Mouse (Mus musculus) forebrain, embryonic 11.5 days (tissue): Measurements from ENCODE around the gene Klk6. TPM values are rescaled to one million over a fixed set of nuclear protein-coding genes. Genes with fewer than 3 reads are reported as not detected.

Experiments
- ATAC-seq: fragments of 200-750 bp; cut with Nextera tagmentation; replicated peaks from 2 replicates; pipeline ENCODE4 v1.8.0; 2017; ENCODE audit warnings: moderate TSS enrichment; ENCODE audit not compliant: low FRiP score
- DNase-seq: peaks from one replicate; pipeline ENCODE4 v3.0.0-alpha.2; 2017; ENCODE audit warnings: low spot score
- H3K27ac ChIP-seq: fragments of 300-500 bp; sonication (generic); 2 replicates; pipeline ENCODE4 v1.5.1; 2014; ENCODE audit warnings: low read depth, low read length
- H3K27me3 ChIP-seq: fragments of 300-500 bp; sonication (generic); 2 replicates; pipeline ENCODE4 v1.6.1; 2014; ENCODE audit warnings: mild to moderate bottlenecking, low read length, mixed read lengths; ENCODE audit not compliant: control insufficient read depth, insufficient read depth
- H3K36me3 ChIP-seq: fragments of 300-500 bp; sonication (generic); 2 replicates; pipeline ENCODE4 v1.6.1; 2014; ENCODE audit warnings: mild to moderate bottlenecking, low read length, moderate library complexity, mixed read lengths; ENCODE audit not compliant: control insufficient read depth, insufficient read depth
- H3K4me1 ChIP-seq: fragments of 300-500 bp; sonication (generic); replicated peaks from 2 replicates; pipeline ENCODE4 v1.6.1; 2014; ENCODE audit warnings: low read length, mixed read lengths; ENCODE audit not compliant: control insufficient read depth, insufficient read depth
- H3K4me2 ChIP-seq: fragments of 300-500 bp; sonication (generic); 2 replicates; pipeline ENCODE4 v1.6.1; 2014; ENCODE audit warnings: low read depth, mild to moderate bottlenecking, low read length, moderate library complexity, mixed read lengths; ENCODE audit not compliant: severe bottlenecking
- H3K4me3 ChIP-seq: fragments of 300-500 bp; sonication (generic); 2 replicates; pipeline ENCODE4 v1.5.1; 2014; ENCODE audit warnings: low read depth, low read length
- H3K9ac ChIP-seq: fragments of 300-500 bp; sonication (generic); 2 replicates; pipeline ENCODE4 v1.6.1; 2014; ENCODE audit warnings: low read length
- H3K9me3 ChIP-seq: fragments of 300-500 bp; sonication (generic); 2 replicates; pipeline ENCODE4 v1.6.1; 2016; ENCODE audit warnings: low read length, mixed read lengths; ENCODE audit not compliant: control insufficient read depth
- WGBS: fragments of 180-500 bp; shearing (Covaris S2); extraction: QIAGEN DNeasy Blood & Tissue Kit; methylation state at CpG from one replicate; pipeline ENCODE4 v1.1.7; 2014; 5-methylcytosine and 5-hydroxymethylcytosine counted together
- polyA plus RNA-seq: library from polyadenylated mRNA; unstranded; fragments of >200 nt; fragmentation: Nextera tagmentation; extraction: Ambion mirVana; gene quantifications from 2 replicates; pipeline ENCODE4 v1.2.1, GENCODE M21; 2014

Klk6 gene
- polyA plus RNA-seq, 1 experiment from 2014 or later = not detected

DNA sequence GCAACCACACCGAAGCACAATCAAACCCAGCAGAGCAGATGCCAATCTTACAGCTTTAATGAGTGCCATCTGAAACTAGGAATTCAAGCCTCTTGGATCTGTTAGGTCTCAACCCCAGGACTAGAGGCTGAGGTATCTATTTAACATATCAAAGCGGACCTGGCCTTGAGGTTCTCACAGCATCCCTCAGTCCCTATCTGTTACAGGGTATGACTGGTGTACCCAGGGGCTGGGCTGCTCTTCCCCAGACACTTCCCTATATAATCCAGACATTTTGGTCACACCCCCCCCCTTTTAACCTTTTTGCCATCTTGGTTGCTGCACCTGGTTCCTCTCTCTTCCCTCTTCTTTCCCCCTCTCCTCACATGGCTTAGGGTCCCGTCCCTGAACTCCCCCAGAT, 49.4 kb downstream of the Klk6 start:
- no peak for ATAC-seq
- WGBS = 75% methylated on average over 3 of the region's 3 CpGs
- no peak overlapping the region for H3K4me2 ChIP-seq

DNA sequence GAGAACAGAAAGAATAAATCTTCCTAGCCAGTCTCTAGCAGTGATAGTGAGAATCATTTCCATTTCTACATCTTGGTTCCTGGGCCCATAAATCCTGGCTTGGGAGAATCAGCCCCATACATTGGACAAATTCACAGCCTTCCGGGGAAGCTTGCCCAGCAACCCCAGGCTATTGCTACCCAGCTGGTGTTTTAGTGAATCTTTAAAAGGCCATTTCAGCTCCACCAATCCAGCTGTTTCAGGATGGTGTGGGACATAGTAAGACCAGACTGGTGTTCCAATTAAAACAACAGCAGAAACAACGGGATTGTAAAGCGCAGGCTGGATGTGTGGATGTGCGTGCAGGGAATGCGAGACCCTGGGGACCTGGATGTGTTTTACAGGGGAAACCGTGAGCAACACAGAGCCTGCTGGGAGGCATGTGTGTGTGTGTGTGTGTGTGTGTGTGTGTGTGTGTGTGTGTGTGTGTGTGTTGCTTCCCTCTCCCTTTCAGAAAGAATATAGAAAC, 50.6 kb downstream of the Klk6 start:
- DNase-seq (no peak), ATAC-seq (no peak)
- H3K9me3 ChIP-seq = no peaks in the 10 kb centered on the region
- H3K27me3 ChIP-seq = no peaks in the 10 kb centered on the region
- no peak overlapping the region for H3K9ac ChIP-seq
- WGBS = 87% methylated on average over 6 of the region's 6 CpGs
- H3K4me1 ChIP-seq = no peaks in the 10 kb centered on the region
- no peak overlapping the region for H3K4me2 ChIP-seq
- H3K4me3 ChIP-seq = no peak overlapping the region
- H3K27ac ChIP-seq = no peak overlapping the region
- no peaks in the 10 kb centered on the region for H3K36me3 ChIP-seq

More for the DNA sequence above, 49.4 kb downstream of the Klk6 start:
- H3K36me3 ChIP-seq = no peaks in the 10 kb centered on the region
- no peak for DNase-seq
- H3K27me3 ChIP-seq = no peaks in the 10 kb centered on the region
- H3K4me1 ChIP-seq = no peaks in the 10 kb centered on the region
- no peak overlapping the region for H3K27ac ChIP-seq
- H3K9ac ChIP-seq = no peak overlapping the region
- H3K4me3 ChIP-seq = no peak overlapping the region
- H3K9me3 ChIP-seq = no peaks in the 10 kb centered on the region

DNA sequence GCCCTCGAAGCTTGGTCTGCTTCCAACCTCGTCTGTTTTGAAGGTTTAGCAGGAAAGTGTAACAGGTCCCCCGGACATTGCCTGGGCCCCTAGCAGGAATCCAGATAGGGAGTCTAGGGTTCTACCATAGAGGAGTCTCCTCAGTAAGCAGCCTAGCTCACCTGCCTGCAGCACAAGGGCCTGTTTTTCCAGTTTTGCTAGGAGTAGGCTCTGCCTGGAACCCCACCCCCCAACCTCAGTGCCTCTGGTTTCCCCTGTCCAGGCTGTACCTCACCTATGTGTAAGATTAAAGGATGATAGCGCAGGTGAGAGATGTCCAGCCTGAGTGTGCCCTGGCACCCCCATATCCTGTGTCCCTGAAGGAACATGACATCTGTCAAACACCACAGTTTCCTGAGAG, 52.1 kb downstream of the Klk6 start:
- Histone ChIP-seq H3K9ac (no peak overlapping the region), H3K9me3 (no peaks in the 10 kb centered on the region), H3K4me2 (no peak overlapping the region), H3K4me3 (no peak overlapping the region), H3K27ac (no peak overlapping the region), H3K36me3 (no peaks in the 10 kb centered on the region), H3K4me1 (no peaks in the 10 kb centered on the region), H3K27me3 (no peaks in the 10 kb centered on the region)
- DNase-seq (no peak), ATAC-seq (no peak)
- 79% methylated on average over 4 of the region's 4 CpGs for WGBS

DNA sequence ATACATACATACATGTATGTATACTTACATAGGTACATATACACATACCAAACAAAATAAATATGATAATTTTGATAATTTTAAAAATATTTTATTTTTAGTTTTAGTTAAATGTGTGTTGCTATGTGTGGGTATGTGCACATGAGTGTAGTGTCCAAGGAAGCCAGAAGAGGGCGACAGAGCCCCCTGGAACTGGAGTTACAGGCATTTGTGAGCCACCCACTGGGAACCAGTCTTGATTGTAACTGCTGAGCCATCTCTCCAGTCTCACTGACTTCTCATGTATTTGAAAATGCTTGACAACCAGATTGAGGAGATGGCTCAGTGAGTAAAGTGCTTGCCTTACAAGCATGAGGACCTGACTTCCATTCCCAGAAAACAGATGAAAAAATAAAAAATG, 54.0 kb downstream of the Klk6 start:
- no peaks in the 10 kb centered on the region for H3K9me3 ChIP-seq
- 43% methylated on average over 1 of the region's 1 CpGs for WGBS

DNA sequence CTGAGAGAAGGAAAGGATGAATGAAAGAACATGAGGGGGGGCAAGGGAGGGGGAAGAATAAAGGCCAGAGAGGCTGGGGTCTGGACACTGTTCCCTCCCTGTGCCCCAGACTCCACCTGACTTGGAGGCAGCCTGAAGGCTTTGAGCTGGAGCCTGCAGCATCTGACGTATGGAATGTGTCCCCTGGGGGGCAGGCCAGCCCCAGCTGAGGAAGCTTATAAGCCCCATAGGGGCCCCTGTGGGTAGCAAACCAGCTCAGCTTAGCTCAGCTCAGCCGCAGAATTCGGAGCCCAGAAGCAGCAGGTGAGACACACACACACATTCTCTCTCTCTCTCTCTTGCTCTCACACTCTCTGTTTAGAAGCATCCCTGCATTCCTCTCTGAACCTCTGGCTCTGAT, 56.6 kb downstream of the Klk6 start, which contains the start of gene Klk4:
Gene Klk4, plus strand, starts transcription at position 249 of the 400 bp plus-strand sequence.
- no peak for DNase-seq

More for the DNA sequence above, 54.0 kb downstream of the Klk6 start:
- Histone ChIP-seq H3K4me1 (no peaks in the 10 kb centered on the region), H3K9ac (no peak overlapping the region), H3K36me3 (no peaks in the 10 kb centered on the region), H3K4me2 (no peak overlapping the region), H3K27ac (no peak overlapping the region), H3K4me3 (no peak overlapping the region), H3K27me3 (no peaks in the 10 kb centered on the region)
- DNase-seq (no peak), ATAC-seq (no peak)

More for the DNA sequence above, 56.6 kb downstream of the Klk6 start, which contains the start of gene Klk4:
- no peak within 1 kb of the TSS for H3K4me3 ChIP-seq
- H3K36me3 ChIP-seq = no peaks in the 10 kb centered on the region
- 7% methylated on average over 3 of the region's 3 CpGs for WGBS
- H3K4me2 ChIP-seq = no peak within 1 kb of the TSS
- H3K4me1 ChIP-seq = no peaks in the 10 kb centered on the region
- no peaks in the 10 kb centered on the region for H3K9me3 ChIP-seq
- ATAC-seq = no peak
- no peak within 1 kb of the TSS for H3K9ac ChIP-seq
- H3K27me3 ChIP-seq = no peaks in the 10 kb centered on the region
- no peak within 1 kb of the TSS for H3K27ac ChIP-seq

Other genes with a start within 250 kb of the Klk6 start
- gene Zfp719, start 244.9 kb upstream of the Klk6 start, polyA plus RNA-seq = 16.0 and 16.9 TPM in 2 replicates
- 0.92 and 1.0 TPM in 2 replicates for gene Zfp819, start 217.3 kb upstream of the Klk6 start, polyA plus RNA-seq
- not detected in 2 replicates for gene Ceacam18, start 189.8 kb upstream of the Klk6 start, polyA plus RNA-seq
- gene Siglece, start 164.3 kb upstream of the Klk6 start, polyA plus RNA-seq = 0.32 and 0.67 TPM in 2 replicates
- 13.7 and 14.3 TPM in 2 replicates for gene Ctu1, start 152.5 kb upstream of the Klk6 start, polyA plus RNA-seq
- gene Klk14, start 134.1 kb upstream of the Klk6 start, polyA plus RNA-seq = not detected in 2 replicates
- gene Klk13, start 111.9 kb upstream of the Klk6 start, polyA plus RNA-seq = 0.40 TPM in 1 of 2 replicates, not detected in the other
- gene Klk12, start 55.6 kb upstream of the Klk6 start, polyA plus RNA-seq = not detected in 2 replicates
- not detected in 2 replicates for gene Klk11, start 49.9 kb upstream of the Klk6 start, polyA plus RNA-seq
- gene Klk10, start 43.5 kb upstream of the Klk6 start, polyA plus RNA-seq = 0.17 and 0.20 TPM in 2 replicates
- not detected in 2 replicates for gene Klk9, start 32.6 kb upstream of the Klk6 start, polyA plus RNA-seq
- gene Klk8, start 26.9 kb upstream of the Klk6 start, polyA plus RNA-seq = 9.1 and 12.1 TPM in 2 replicates
- not detected in 2 replicates for gene Klk7, start 13.2 kb upstream of the Klk6 start, polyA plus RNA-seq
- 0.31 and 0.51 TPM in 2 replicates for gene Klk5, start 17.5 kb downstream of the Klk6 start, polyA plus RNA-seq
- not detected in 2 replicates for gene Klk4, start 56.7 kb downstream of the Klk6 start, polyA plus RNA-seq
- gene Klk15, start 109.2 kb downstream of the Klk6 start, polyA plus RNA-seq = not detected in 2 replicates
- gene Klk1b8, start 126.2 kb downstream of the Klk6 start, polyA plus RNA-seq = not detected in 2 replicates
- not detected in 2 replicates for gene Klk1b1, start 142.3 kb downstream of the Klk6 start, polyA plus RNA-seq
- not detected in 2 replicates for gene Klk1b9, start 151.6 kb downstream of the Klk6 start, polyA plus RNA-seq
- not detected in 2 replicates for gene Klk1b11, start 171.4 kb downstream of the Klk6 start, polyA plus RNA-seq
- not detected in 2 replicates for gene Klk1b26, start 187.7 kb downstream of the Klk6 start, polyA plus RNA-seq
- not detected in 2 replicates for gene Klk1b27, start 227.8 kb downstream of the Klk6 start, polyA plus RNA-seq